Mouse (Mus musculus) heart, postnatal 0 days (tissue): Measurements from ENCODE around the gene Aox1. TPM values are rescaled to one million over a fixed set of nuclear protein-coding genes. Genes with fewer than 3 reads are reported as not detected.

Source experiments
- ATAC-seq: fragments of 200-750 bp; cut with Nextera tagmentation; 2 replicates; pipeline ENCODE4 v1.8.0; 2017; ENCODE audit warnings: low read depth, moderate number of reproducible peaks, moderate library complexity; ENCODE audit not compliant: insufficient read depth
- DNase-seq: peaks from one replicate; pipeline ENCODE4 v3.0.0-alpha.2; 2016; ENCODE audit warnings: low spot score
- H3K27ac ChIP-seq: fragments of 300-500 bp; sonication (generic); 2 replicates; pipeline ENCODE4 v1.5.1; 2014; ENCODE audit warnings: low read depth, mild to moderate bottlenecking
- H3K27me3 ChIP-seq: fragments of 300-500 bp; sonication (generic); 2 replicates; pipeline ENCODE4 v1.6.1; 2014; ENCODE audit warnings: low read length, mixed read lengths; ENCODE audit not compliant: control insufficient read depth, insufficient read depth
- H3K36me3 ChIP-seq: fragments of 300-500 bp; sonication (generic); replicated peaks from 2 replicates; pipeline ENCODE4 v1.6.1; 2014; ENCODE audit warnings: low read length, mixed read lengths; ENCODE audit not compliant: control insufficient read depth, insufficient read depth
- H3K4me1 ChIP-seq: fragments of 300-500 bp; sonication (generic); 2 replicates; pipeline ENCODE4 v1.6.1; 2014; ENCODE audit warnings: antibody characterized with exemption; ENCODE audit not compliant: control insufficient read depth, insufficient read depth
- H3K4me2 ChIP-seq: fragments of 300-500 bp; sonication (generic); 2 replicates; pipeline ENCODE4 v1.6.1; 2014; ENCODE audit warnings: low read depth, mild to moderate bottlenecking, low read length, moderate library complexity
- H3K4me3 ChIP-seq: fragments of 300-500 bp; sonication (generic); 2 replicates; pipeline ENCODE4 v1.5.1; 2014; ENCODE audit warnings: low read depth, low read length
- H3K9ac ChIP-seq: fragments of 300-500 bp; sonication (generic); replicated peaks from 2 replicates; pipeline ENCODE4 v1.6.1; 2014; ENCODE audit warnings: low read depth, low read length, mixed read lengths
- H3K9me3 ChIP-seq: fragments of 300-500 bp; sonication (generic); replicated peaks from 2 replicates; pipeline ENCODE4 v1.6.1; 2016; ENCODE audit warnings: low read length; ENCODE audit not compliant: control insufficient read depth
- CTCF ChIP-seq: IDR thresholded peaks from 2 replicates; pipeline ENCODE4 v1.5.1; 2016; ENCODE audit warnings: antibody characterized with exemption, control low read depth, low read depth
- EP300 ChIP-seq: IDR thresholded peaks from 2 replicates; pipeline ENCODE4 v1.6.1; 2016; ENCODE audit warnings: antibody characterized with exemption, low read depth
- WGBS: fragments of 180-500 bp; shearing (Covaris S2); extraction: QIAGEN DNeasy Blood & Tissue Kit; methylation state at CpG from one replicate; pipeline ENCODE4 v1.1.7; 2014; 5-methylcytosine and 5-hydroxymethylcytosine counted together
- polyA plus RNA-seq: library from polyadenylated mRNA; unstranded; fragments of >200 nt; fragmentation: Nextera tagmentation; extraction: Ambion mirVana; gene quantifications from 2 replicates; pipeline ENCODE4 v1.2.1, GENCODE M21; 2015
- total RNA-seq: library from RNA; depleted of rRNA; stranded (reverse); fragments of >200 nt; gene quantifications from 2 replicates; pipeline ENCODE4 v1.2.3, GENCODE M21; 2014; ENCODE audit warnings: low replicate concordance

The Aox1 gene
- total and polyA plus RNA-seq, 2 experiments from 2014 or later = 1.1 to 2.4 TPM

DNA sequence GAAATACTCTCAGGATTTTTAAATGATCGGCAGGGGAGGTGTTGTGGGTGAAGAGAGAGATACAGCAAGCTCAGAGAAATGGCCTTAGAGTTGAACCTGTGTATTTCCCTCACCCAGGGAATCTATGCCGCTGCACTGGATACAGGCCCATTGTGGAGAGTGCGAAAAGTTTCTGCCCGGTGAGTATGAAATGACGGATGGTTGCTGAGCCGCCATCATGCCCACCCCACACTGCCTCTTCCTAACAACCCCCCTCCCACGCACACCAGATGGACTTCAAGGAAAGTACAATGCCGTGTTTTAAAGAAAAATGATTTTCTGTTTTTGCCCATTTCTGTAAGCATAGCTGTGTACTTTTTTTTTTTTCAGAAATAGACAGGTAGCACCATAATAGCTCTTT, 95.2 kb downstream of the Aox1 start:
- Histone ChIP-seq H3K4me1 (no peaks in the 10 kb centered on the region), H3K36me3 (no peaks in the 10 kb centered on the region), H3K27me3 (no peaks in the 10 kb centered on the region), H3K27ac (no peak overlapping the region), H3K9me3 (no peaks in the 10 kb centered on the region), H3K4me2 (no peak overlapping the region), H3K9ac (no peak overlapping the region), H3K4me3 (no peak overlapping the region)
- 81% methylated on average over 8 of the region's 8 CpGs for WGBS
- TF ChIP-seq CTCF (no peak), EP300 (no peak)
- DNase-seq = no peak
- no peak for ATAC-seq

DNA sequence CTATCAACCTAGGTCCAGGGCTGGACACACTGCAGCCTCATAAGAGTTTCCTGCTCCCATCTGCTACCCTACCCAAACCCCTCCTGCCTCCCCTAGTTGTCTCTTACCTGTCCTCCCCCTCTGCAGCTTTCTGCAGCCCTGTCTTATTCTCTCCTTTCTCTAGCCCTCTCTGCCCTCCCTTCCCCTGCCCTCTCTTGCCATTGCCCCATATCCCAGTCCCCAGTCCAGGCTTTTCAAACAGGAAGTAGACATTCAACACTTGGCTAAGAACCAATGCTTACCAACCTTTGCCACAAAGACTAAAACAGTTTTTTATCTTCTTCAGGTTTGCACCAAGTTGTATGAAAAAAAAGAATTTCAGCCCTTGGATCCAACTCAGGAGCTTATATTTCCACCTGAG, 108.2 kb downstream of the Aox1 start:
- no peaks in the 10 kb centered on the region for H3K9me3 ChIP-seq
- no peak for DNase-seq
- no peak for ATAC-seq

DNA sequence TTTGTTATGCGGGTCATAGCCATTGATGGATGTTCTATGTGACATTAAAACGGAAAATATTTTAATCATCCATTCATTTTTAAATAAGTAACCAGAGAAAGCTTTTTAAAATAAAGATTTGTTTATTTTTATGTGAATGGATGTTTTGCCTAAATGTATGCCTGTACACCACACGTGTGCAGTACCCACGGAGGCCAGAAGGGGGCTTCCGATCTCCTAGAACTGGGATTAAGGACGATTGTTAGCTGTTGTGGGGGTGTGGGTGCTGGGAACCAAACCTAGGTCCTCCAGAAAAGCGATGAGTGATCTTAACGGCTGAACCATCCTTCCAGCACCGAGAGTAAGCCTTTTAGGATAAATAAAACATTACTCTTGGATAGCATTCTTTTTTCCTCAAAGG, 109.3 kb downstream of the Aox1 start:
- 86% methylated on average over 9 of the region's 9 CpGs for WGBS
- Histone ChIP-seq H3K9ac (no peak overlapping the region), H3K27me3 (no peaks in the 10 kb centered on the region), H3K9me3 (no peaks in the 10 kb centered on the region), H3K4me2 (no peak overlapping the region), H3K36me3 (no peaks in the 10 kb centered on the region), H3K4me3 (no peak overlapping the region), H3K27ac (no peak overlapping the region), H3K4me1 (no peaks in the 10 kb centered on the region)
- DNase-seq (no peak), ATAC-seq (no peak)
- TF ChIP-seq CTCF (no peak), EP300 (no peak)

More for the DNA sequence above, 108.2 kb downstream of the Aox1 start:
- H3K36me3 ChIP-seq = no peaks in the 10 kb centered on the region
- no peak overlapping the region for H3K4me2 ChIP-seq
- no peaks in the 10 kb centered on the region for H3K4me1 ChIP-seq
- TF ChIP-seq EP300 (no peak), CTCF (no peak)
- no peak overlapping the region for H3K4me3 ChIP-seq
- no peaks in the 10 kb centered on the region for H3K27me3 ChIP-seq
- no peak overlapping the region for H3K27ac ChIP-seq
- H3K9ac ChIP-seq = no peak overlapping the region

DNA sequence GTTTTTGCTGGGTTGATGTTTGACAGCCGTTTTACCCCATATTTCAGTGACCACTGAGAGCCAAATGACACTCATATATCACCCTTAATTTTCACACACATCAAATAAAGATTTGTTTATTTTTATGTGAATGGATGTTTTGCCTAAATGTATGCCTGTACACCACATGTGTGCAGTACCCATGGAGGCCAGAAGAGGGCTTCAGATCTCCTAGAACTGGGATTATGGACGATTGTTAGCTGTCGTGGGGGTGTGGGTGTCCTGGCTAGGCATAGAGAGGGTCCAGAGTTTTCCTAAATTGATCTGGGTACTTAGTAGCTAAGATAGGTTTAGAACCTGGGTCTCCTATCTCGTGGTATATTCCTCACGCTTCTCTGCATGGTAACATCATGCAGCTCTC, 110.9 kb downstream of the Aox1 start:
- no peak overlapping the region for H3K9ac ChIP-seq

DNA sequence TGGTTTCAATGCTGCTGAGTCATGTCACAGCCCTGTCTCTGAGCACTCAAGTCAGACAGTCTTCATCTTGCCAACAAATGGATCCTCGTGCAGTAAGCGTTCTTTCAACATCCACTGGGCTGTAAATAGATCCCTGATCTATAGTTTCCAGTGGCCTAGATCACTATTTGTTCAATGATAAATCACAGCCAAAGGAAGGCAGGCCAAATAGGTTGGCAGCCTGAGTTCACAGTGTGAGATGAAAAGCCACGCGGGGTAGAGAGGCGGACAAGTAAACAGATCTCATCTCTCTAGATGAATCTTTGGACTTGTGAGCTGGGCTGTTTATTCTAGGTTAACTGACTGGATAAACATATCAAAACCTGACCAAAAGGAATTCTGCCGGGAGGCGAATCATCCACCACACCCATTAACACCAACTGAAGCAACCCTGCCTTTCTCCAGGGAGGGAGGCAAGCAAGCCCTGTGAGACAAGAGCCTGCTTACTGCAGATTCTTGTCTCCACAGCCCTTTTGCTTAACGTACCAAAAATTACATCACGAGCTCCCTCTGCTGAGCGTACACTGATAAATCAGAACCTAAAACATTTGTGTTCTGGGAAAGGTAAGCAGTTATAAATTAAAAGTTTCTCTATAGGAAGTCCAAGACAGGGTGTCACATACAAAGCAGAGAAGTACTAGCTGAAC, 114.8 kb downstream of the Aox1 start:
- Histone ChIP-seq H3K36me3 (no peaks in the 10 kb centered on the region), H3K9ac (no peak overlapping the region), H3K4me3 (no peak overlapping the region), H3K4me2 (no peak overlapping the region), H3K27me3 (no peaks in the 10 kb centered on the region), H3K9me3 (no peaks in the 10 kb centered on the region), H3K27ac (no peak overlapping the region), H3K4me1 (no peaks in the 10 kb centered on the region)
- TF ChIP-seq CTCF (peak; percentile 34), EP300 (no peak)
- no peak for DNase-seq
- WGBS = 56% methylated on average over 10 of the region's 10 CpGs
- no peak for ATAC-seq

More for the DNA sequence above, 110.9 kb downstream of the Aox1 start:
- WGBS = 82% methylated on average over 5 of the region's 5 CpGs
- Histone ChIP-seq H3K4me2 (no peak overlapping the region), H3K27me3 (no peaks in the 10 kb centered on the region), H3K27ac (no peak overlapping the region), H3K4me3 (no peak overlapping the region), H3K4me1 (no peaks in the 10 kb centered on the region), H3K36me3 (no peaks in the 10 kb centered on the region), H3K9me3 (no peaks in the 10 kb centered on the region)
- TF ChIP-seq EP300 (no peak), CTCF (no peak)
- no peak for ATAC-seq
- DNase-seq = no peak

DNA sequence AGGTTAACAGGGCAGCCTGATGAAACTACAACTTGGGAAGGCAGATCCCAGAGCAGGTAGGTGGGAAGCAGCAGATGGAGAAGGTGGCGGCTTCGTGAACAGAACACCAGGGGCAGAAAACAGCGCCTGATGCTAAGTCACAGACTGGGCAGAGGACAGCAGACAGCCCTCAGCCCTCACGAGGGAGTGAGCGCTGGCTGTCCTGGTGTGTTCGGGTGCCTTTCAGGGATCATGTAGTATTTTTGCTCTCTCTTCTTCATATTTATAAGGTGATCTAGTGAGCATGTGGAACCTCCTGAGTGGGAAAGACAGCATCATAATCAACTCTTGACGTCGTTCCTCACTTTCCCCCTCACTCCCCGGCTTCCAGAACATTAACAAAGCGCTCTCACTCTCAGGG, 116.3 kb downstream of the Aox1 start:
- H3K4me1 ChIP-seq = no peaks in the 10 kb centered on the region
- no peaks in the 10 kb centered on the region for H3K9me3 ChIP-seq
- H3K36me3 ChIP-seq = no peaks in the 10 kb centered on the region
- TF ChIP-seq EP300 (no peak), CTCF (no peak)
- H3K4me2 ChIP-seq = no peak overlapping the region
- no peak overlapping the region for H3K27ac ChIP-seq
- 83% methylated on average over 10 of the region's 10 CpGs for WGBS
- no peak overlapping the region for H3K9ac ChIP-seq
- DNase-seq = no peak
- no peak overlapping the region for H3K4me3 ChIP-seq
- ATAC-seq = no peak
- no peaks in the 10 kb centered on the region for H3K27me3 ChIP-seq
